Mouse (Mus musculus) MEL (cell line): Measurements from ENCODE around the gene Ccl6.

ENCODE experiments used
- CTCF ChIP-seq, 3 experiments: IDR thresholded peaks in 2 of 3; conservative IDR thresholded peaks in 1 of 3; 2 replicates each; pipeline ENCODE4 v1.5.1; 2011 to 2012; ENCODE audit warnings: low read length in 3 of 3, low read depth in 2 of 3, mild to moderate bottlenecking in 2 of 3, improper control_type of control experiment in 1 of 3, inconsistent platforms in 1 of 3, mixed read lengths in 1 of 3, moderate library complexity in 1 of 3; ENCODE audit not compliant: control insufficient read depth in 1 of 3, insufficient read depth in 1 of 3, poor library complexity in 1 of 3, severe bottlenecking in 1 of 3
- EP300 ChIP-seq, 2 experiments: IDR thresholded peaks; 2 replicates each; pipeline ENCODE4 v1.6.1; 2011; ENCODE audit warnings: improper control_type of control experiment in 2 of 2, low read length in 2 of 2, low read depth in 1 of 2, mild to moderate bottlenecking in 1 of 2
- NRF1 ChIP-seq: IDR thresholded peaks from 2 replicates; pipeline ENCODE4 v1.6.1; 2014; ENCODE audit warnings: low read depth, mild to moderate bottlenecking, inconsistent platforms, low read length, improper control_type of control experiment, moderate library complexity; ENCODE audit not compliant: poor library complexity, insufficient read depth, severe bottlenecking
- ZNF384 ChIP-seq: IDR thresholded peaks from 2 replicates; pipeline ENCODE4 v1.6.1; 2012; ENCODE audit warnings: low read depth, mild to moderate bottlenecking, inconsistent platforms, low read length, improper control_type of control experiment

DNA sequence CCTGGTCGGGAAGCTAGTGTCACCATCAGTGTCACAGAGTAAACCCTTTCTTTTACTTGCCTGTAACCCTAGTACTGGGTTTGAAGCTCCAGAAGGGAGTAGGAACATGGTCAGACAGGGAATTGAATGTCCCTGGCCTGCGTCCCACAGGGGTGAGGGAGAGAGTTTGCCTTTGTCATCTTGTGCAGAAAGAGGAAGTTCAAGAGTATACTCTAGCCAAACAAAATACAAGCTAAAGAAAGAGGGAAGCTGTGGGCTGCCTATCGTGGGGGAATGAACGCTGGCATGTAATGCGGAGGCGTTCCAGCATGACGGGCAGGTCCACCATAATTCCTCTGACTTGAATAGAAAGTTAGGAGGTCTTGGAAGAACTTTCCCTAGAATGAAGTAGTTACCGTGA lies 20.7 kb downstream of the Ccl6 start:
- TF ChIP-seq ZNF384 (no peak), NRF1 (0 out of 2 replicates have a peak, but pooled peaks have one; percentile 18), EP300 (IDR thresholded peaks at IDR 0.05; ENCODE audit: low read depth in 1 of 2, low read length in 2 of 2) (peak; percentile 94 to 99), CTCF (IDR thresholded peaks at IDR 0.05 in 2 of 3, conservative IDR thresholded peaks at IDR 0.05 in 1 of 3; ENCODE audit: control insufficient read depth in 1 of 3, insufficient read depth in 1 of 3, low read depth in 2 of 3, low read length in 3 of 3, poor library complexity in 1 of 3, severe bottlenecking in 1 of 3) (no peak; a peak in 1 of 6 replicates)
